Mouse (Mus musculus): Measurements from ENCODE around the gene Sytl2.

GRCm38 (mm10) chr7:90302647-90303552 is 848 bp downstream of the Sytl2 start:
- TF ChIP-seq ZNF384 (IDR thresholded peaks at IDR 0.05; ENCODE audit: low read depth, low read length) (no peak), MAFK (IDR thresholded peaks at IDR 0.05; ENCODE audit: insufficient read depth, low read depth, low read length) (no peak), HCFC1 (IDR thresholded peaks at IDR 0.05; ENCODE audit: borderline replicate concordance, insufficient read depth, low read length) (no peak)

All from ES-E14 (cell line).